Mouse (Mus musculus) lung, adult 2 months (tissue): ENCODE data around the gene Vdac1.
"Not testable (repeated sequence)": the region's sequence is repeated elsewhere in the genome, so short reads cannot be mapped to it uniquely, and the experiment has no call there.

ENCODE experiments used
- CTCF ChIP-seq: fragments of 200-500 bp; IDR thresholded peaks from 2 replicates; pipeline ENCODE4 v1.5.1; 2011; ENCODE audit warnings: mild to moderate bottlenecking, low read length, control low read depth; ENCODE audit not compliant: insufficient read depth
- POLR2A ChIP-seq: fragments of 200-500 bp; IDR thresholded peaks from 2 replicates; pipeline ENCODE4 v1.6.1; 2011; ENCODE audit warnings: low read depth, mild to moderate bottlenecking, control low read depth, low read length, borderline replicate concordance; ENCODE audit errors: extremely low read depth

DNA sequence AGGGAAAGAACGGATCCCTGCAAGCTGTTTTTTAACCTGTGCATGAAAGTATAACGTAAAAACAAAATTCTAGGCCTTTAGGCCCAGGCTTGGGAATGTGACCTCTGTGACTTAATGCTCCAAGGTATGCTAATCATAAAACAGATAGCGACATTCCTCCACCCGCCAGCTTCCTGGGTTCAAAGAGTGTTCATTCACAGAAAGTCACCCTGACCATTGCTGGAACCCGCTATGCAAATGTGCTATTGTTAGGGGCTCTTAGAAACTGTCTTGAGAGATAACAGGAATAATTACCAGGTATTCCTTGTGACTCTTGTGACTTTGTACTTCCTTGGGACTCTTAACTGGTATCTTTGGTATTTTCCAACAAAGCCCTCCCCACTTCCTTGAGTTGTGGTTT, 3.6 kb upstream of the Vdac1 start:
- TF ChIP-seq POLR2A, CTCF: not testable (repeated sequence)
